Mouse (Mus musculus): ENCODE measurements at regions not wholly inside any gene's neighbourhood (a gene's known extent, or its start where the extent isn't known, plus 50 kb on each side); places are given as distances from the start of the nearest gene placed in this dataset.

GRCm38 (mm10) chr11:13724375-13724774, 874.7 kb upstream of the Pom121l12 start:
- DNase-seq: peak; percentile 1

- no peak for DNase-seq
These were observed 828.0 kb upstream of the Pom121l12 start for GRCm38 (mm10) chr11:13771065-13771464.
